Mouse (Mus musculus): ENCODE data around the gene Klhl3. TPM values are rescaled to one million over a fixed set of nuclear protein-coding genes. Genes with fewer than 3 reads are reported as not detected.
"Not testable (repeated sequence)": the region's sequence is repeated elsewhere in the genome, so short reads cannot be mapped to it uniquely, and the experiment has no call there.

Gene Klhl3
- total RNA-seq (2021) = 1 to 10 TPM; 5.6 to 5.8 TPM

- peak; percentile 74 for DNase-seq
Observed at GRCm38 (mm10) chr13:58113061-58113900, at the start of gene Klhl3. Gene Klhl3 (minus strand): TSS chr13:58113592.

- no peak for DNase-seq
Observed at GRCm38 (mm10) chr13:58160761-58161160, 47.4 kb upstream of the Klhl3 start.

GRCm38 (mm10) chr13:58158099-58158912 lies 44.9 kb upstream of the Klhl3 start:
- DNase-seq = peak; percentile 93

GRCm38 (mm10) chr13:58157447-58158098 lies 44.2 kb upstream of the Klhl3 start, which contains the start of gene Idnk:
Gene Idnk (plus strand): TSS chr13:58157649.
- peak; percentile 93 for DNase-seq

- DNase-seq = no peak
Observed at GRCm38 (mm10) chr13:58157036-58157435, 43.6 kb upstream of the Klhl3 start.

- no peak for DNase-seq
Observed at GRCm38 (mm10) chr13:58156031-58156430, 42.6 kb upstream of the Klhl3 start.

GRCm38 (mm10) chr13:58150442-58150841 lies 37.0 kb upstream of the Klhl3 start:
- no peak for DNase-seq

GRCm38 (mm10) chr13:58149629-58150028 lies 36.2 kb upstream of the Klhl3 start:
- no peak for DNase-seq

- peak; percentile 32 for DNase-seq
Observed at GRCm38 (mm10) chr13:58149033-58149558, 35.7 kb upstream of the Klhl3 start.

GRCm38 (mm10) chr13:58148256-58148831 lies 35.0 kb upstream of the Klhl3 start:
- DNase-seq = peak; percentile 46

GRCm38 (mm10) chr13:58147760-58148159 lies 34.4 kb upstream of the Klhl3 start:
- no peak for DNase-seq

- not testable (repeated sequence) for DNase-seq
Observed at GRCm38 (mm10) chr13:58146603-58147002, 33.2 kb upstream of the Klhl3 start.

GRCm38 (mm10) chr13:58131692-58132091 lies 18.3 kb upstream of the Klhl3 start:
- no peak for DNase-seq

GRCm38 (mm10) chr13:58129687-58130246 lies 16.4 kb upstream of the Klhl3 start:
- DNase-seq = no peak

- DNase-seq = peak; percentile 97
Observed at GRCm38 (mm10) chr13:58128768-58129671, 15.6 kb upstream of the Klhl3 start.

GRCm38 (mm10) chr13:58128396-58128767 lies 15.0 kb upstream of the Klhl3 start, which contains the start of gene Hnrnpa0:
Gene Hnrnpa0 (minus strand): TSS chr13:58128556.
- peak; percentile 97 for DNase-seq

GRCm38 (mm10) chr13:58127766-58128361 lies 14.5 kb upstream of the Klhl3 start:
- DNase-seq = peak; percentile 64

- DNase-seq = no peak
Observed at GRCm38 (mm10) chr13:58126862-58127765, 13.7 kb upstream of the Klhl3 start.

- DNase-seq = peak; percentile 56
Observed at GRCm38 (mm10) chr13:58126126-58126525, 12.7 kb upstream of the Klhl3 start.

All from heart, postnatal 4 days (tissue).